ENCODE assay signal across 17 mouse cellular contexts in the genomic region with DNA sequence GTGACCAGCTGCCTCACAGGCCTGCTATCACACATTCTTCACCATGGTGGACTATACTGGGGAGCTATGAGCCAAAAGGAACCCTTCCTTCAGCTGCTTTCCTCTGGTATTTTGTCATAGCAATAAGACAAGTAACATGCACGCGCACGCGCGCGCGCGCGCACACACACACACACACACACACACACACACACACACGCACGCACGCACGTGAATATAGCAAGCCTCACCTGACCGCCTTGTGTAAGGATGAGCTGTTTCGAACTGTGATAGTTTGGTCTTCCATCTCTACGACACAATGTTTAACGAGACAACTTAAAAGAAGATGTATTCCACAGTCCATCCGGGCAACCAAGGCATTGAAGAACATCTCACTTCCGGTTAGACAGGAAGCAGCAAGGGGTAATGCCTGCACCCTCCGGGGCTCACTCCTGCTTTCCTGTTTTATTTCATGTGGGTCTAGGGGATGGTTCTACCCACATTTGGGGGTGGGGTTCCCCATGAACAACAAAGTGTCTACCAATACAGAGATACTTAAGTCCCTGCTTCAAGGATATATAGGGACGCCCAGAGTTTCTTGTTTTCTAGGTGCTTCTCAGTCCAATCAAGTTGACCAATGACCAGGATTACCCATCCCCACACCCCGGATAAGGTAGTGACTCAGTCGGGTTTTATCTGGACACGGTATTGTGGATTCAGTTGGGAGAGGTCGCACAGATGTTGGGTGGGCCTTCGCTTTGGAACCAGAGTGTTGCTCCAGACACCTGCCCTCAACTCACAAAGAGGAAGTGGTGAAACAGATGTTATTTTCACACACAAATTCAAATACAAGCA. TPM values are rescaled to one million over a fixed set of nuclear protein-coding genes. Genes with fewer than 3 reads are reported as not detected.
DNase-seq lines count a peak whose midpoint lies in the region; ATAC-seq and TF ChIP-seq lines count a peak whose summit lies in the region.
"Had no signal": no experiment of that assay in that cellular context is flagged by ENCODE, and none has a peak within 500 bp of the region (broad histone marks: within the 10 kb centered on the region; RNA-seq: fewer than 3 reads in every experiment).

No protein-coding gene starts in this region.

- peaks cover 46 to 100% of the 10 kb centered on the region in 2 experiments for H3K4me1 ChIP-seq in CH12.LX (ENCODE audit: control insufficient read depth in 1 of 2, insufficient read depth in 2 of 2)
- H3K4me1 ChIP-seq: heart, embryonic 15.5 days had no signal

- H3K9ac ChIP-seq in CH12.LX (ENCODE audit: insufficient read depth, low read depth), result peak overlapping the region; percentile 73
- H3K9ac ChIP-seq: forebrain, embryonic 15.5 days; heart, embryonic 15.5 days; midbrain, embryonic 15.5 days had no signal

- H3K79me2 ChIP-seq in CH12.LX (replicated peaks; ENCODE audit: control insufficient read depth, extremely low read depth, insufficient read depth, poor library complexity, severe bottlenecking), result peaks cover 16% of the 10 kb centered on the region

- TF ChIP-seq POLR2A in CH12.LX (IDR thresholded peaks at IDR 0.05; ENCODE audit: low read depth, low read length), result peak; percentile 45; the same call in 1 of the 2 replicates

- DNase-seq in A20 (ENCODE audit: low read depth, low spot score), result peak; percentile 90
- peak; percentile 84 for DNase-seq in CH12.LX (ENCODE audit: extremely low read depth)
- peak; percentile 33 for DNase-seq in naive thymus-derived CD4-positive, alpha-beta T cell, adult 2 months (ENCODE audit: low read depth)
- DNase-seq in thymus, postnatal 10 days (ENCODE audit: low spot score in 2 of 2), result peak; percentile 40 to 56
- DNase-seq in layer of hippocampus, adult 9-10 months (ENCODE audit: low spot score), result no peak
- no peak for DNase-seq in yolk sac, embryonic 10.5 days (ENCODE audit: low spot score)
- DNase-seq: adrenal gland, postnatal 10 days; cerebellum, adult 8-10 months; heart, adult 11 months; lung, adult 2 months had no signal

- peaks cover under 1 to 1% of the 10 kb centered on the region in 2 experiments for H3K36me3 ChIP-seq in CH12.LX (replicated peaks in 1 of 2; ENCODE audit: control insufficient read depth in 1 of 2, insufficient read depth in 1 of 2, low read length in 1 of 2)
- H3K36me3 ChIP-seq: forebrain, embryonic 15.5 days; heart, embryonic 15.5 days; midbrain, embryonic 15.5 days had no signal

- peak overlapping the region; percentile 90 for H3K27ac ChIP-seq in CH12.LX (ENCODE audit: insufficient read depth, low read depth)
- H3K27ac ChIP-seq: forebrain, embryonic 15.5 days; heart, embryonic 15.5 days; kidney, postnatal 0 days; macrophage; midbrain, embryonic 15.5 days had no signal

- peak; percentile 1; the same call in 1 of the 2 replicates for TF ChIP-seq RAD21 in CH12.LX (IDR thresholded peaks at IDR 0.05; ENCODE audit: low read depth, low read length)

- in situ Hi-C loops in CH12.LX (cut with MboI; ENCODE audit: low pct_ligation_motif_present, low pct_unique_long_range_greater_than_20kb, low sequenced_read_pairs), result no loop called here

- peak; percentile 97 for TF ChIP-seq EP300 in CH12.LX (IDR thresholded peaks at IDR 0.05; ENCODE audit: low read length)

- no peak for ATAC-seq in megakaryocyte-erythroid progenitor cell, adult 5-6 weeks (replicated peaks; ENCODE audit: low FRiP score, low TSS enrichment, poor library complexity, severe bottlenecking)
- ATAC-seq: forebrain, embryonic 15.5 days; intestine, postnatal 0 days; midbrain, embryonic 15.5 days had no signal

- dilution Hi-C loops in CH12.LX (cut with MboI; ENCODE audit: extremely low pct_ligation_motif_present, extremely low pct_unique_long_range_greater_than_20kb, low sequenced_read_pairs), result no loop called here

- peaks cover 1% of the 10 kb centered on the region for H3K9me3 ChIP-seq in CH12.LX (replicated peaks; ENCODE audit: low read length)
- H3K9me3 ChIP-seq: forebrain, embryonic 15.5 days; heart, embryonic 15.5 days; midbrain, embryonic 15.5 days had no signal

- no peaks in the 10 kb centered on the region for H3K27me3 ChIP-seq in CH12.LX (replicated peaks)
- H3K27me3 ChIP-seq: forebrain, embryonic 15.5 days; heart, embryonic 15.5 days had no signal

- TF ChIP-seq CTCF in CH12.LX (conservative IDR thresholded peaks at IDR 0.05 in 1 of 2, IDR thresholded peaks at IDR 0.05 in 1 of 2; ENCODE audit: low read depth in 2 of 2, low read length in 2 of 2), result no peak

- H3K4me3 ChIP-seq in CH12.LX (replicated peaks in 1 of 3; ENCODE audit: low read depth in 2 of 3, low read length in 2 of 3, poor library complexity in 1 of 3), result peak overlapping the region; percentile 46 to 59 (median 48)
- H3K4me3 ChIP-seq: forebrain, embryonic 15.5 days; heart, embryonic 15.5 days; midbrain, embryonic 15.5 days had no signal

- peak overlapping the region; percentile 52 for H3K4me2 ChIP-seq in CH12.LX (ENCODE audit: insufficient read depth, low read depth, poor library complexity, severe bottlenecking)
- H3K4me2 ChIP-seq: forebrain, embryonic 15.5 days; heart, embryonic 15.5 days; midbrain, embryonic 15.5 days had no signal

TF ChIP-seq in CH12.LX, 34 proteins besides CTCF, POLR2A, EP300 and RAD21:
- peak; percentile 53 for TF ChIP-seq HCFC1 (IDR thresholded peaks at IDR 0.05; ENCODE audit: low read depth, low read length)
- peak; percentile 85 for TF ChIP-seq IRF4 (IDR thresholded peaks at IDR 0.05; ENCODE audit: low read depth, low read length)
- peak; percentile 73 for TF ChIP-seq MEF2A (IDR thresholded peaks at IDR 0.05; ENCODE audit: borderline replicate concordance, low read depth, low read length)
- TF ChIP-seq ZMIZ1 (IDR thresholded peaks at IDR 0.05; ENCODE audit: low read depth, low read length), result peak; percentile 65; the same call in 1 of the 2 replicates
- no peak for TF ChIP-seq MYC (IDR thresholded peaks at IDR 0.05; ENCODE audit: low read depth, low read length)
- TF ChIP-seq UBTF (IDR thresholded peaks at IDR 0.05; ENCODE audit: low read depth, low read length), result no peak
- peak; percentile 95 for TF ChIP-seq BHLHE40 (IDR thresholded peaks at IDR 0.05; ENCODE audit: low read depth, low read length)
- peak; percentile 73 for TF ChIP-seq NRF1 (IDR thresholded peaks at IDR 0.05; ENCODE audit: low read depth, low read length)
- TF ChIP-seq SIN3A (IDR thresholded peaks at IDR 0.05; ENCODE audit: low read length), result peak; percentile 70; the same call in 1 of the 2 replicates
- peak; percentile 98 for TF ChIP-seq TCF12 (IDR thresholded peaks at IDR 0.05; ENCODE audit: low read depth, low read length)
- TF ChIP-seq CHD2 (IDR thresholded peaks at IDR 0.05; ENCODE audit: low read length), result peak; percentile 48; the same call in 1 of the 2 replicates
- TF ChIP-seq ZC3H11A (IDR thresholded peaks at IDR 0.05; ENCODE audit: low read depth, low read length), result no peak
- no peak for TF ChIP-seq ZNF384 (IDR thresholded peaks at IDR 0.05; ENCODE audit: low read depth, low read length)
- TF ChIP-seq ELF1 (IDR thresholded peaks at IDR 0.05; ENCODE audit: low read depth, low read length), result peak; percentile 70
- no peak for TF ChIP-seq MAX (IDR thresholded peaks at IDR 0.05; ENCODE audit: low read length)
- TF ChIP-seq TBP (conservative IDR thresholded peaks at IDR 0.05; ENCODE audit: low read depth, low read length), result 0 out of 2 replicates have a peak, but pooled peaks have one; percentile 18
- TF ChIP-seq PAX5 (IDR thresholded peaks at IDR 0.05; ENCODE audit: low read length), result no peak
- TF ChIP-seq NELFE (IDR thresholded peaks at IDR 0.05; ENCODE audit: low read depth, low read length), result peak; percentile 32; the same call in 1 of the 2 replicates
- 0 out of 2 replicates have a peak, but pooled peaks have one; percentile 38 for TF ChIP-seq KAT2A (IDR thresholded peaks at IDR 0.05; ENCODE audit: insufficient replicate concordance, low read length)
- TF ChIP-seq JUND (conservative IDR thresholded peaks at IDR 0.05; ENCODE audit: low read depth, low read length), result 0 out of 2 replicates have a peak, but pooled peaks have one; percentile 8
- no peak for TF ChIP-seq POLR2AphosphoS2 (IDR thresholded peaks at IDR 0.05; ENCODE audit: low read depth, low read length)
- TF ChIP-seq ETS1 (conservative IDR thresholded peaks at IDR 0.05; ENCODE audit: low read depth, low read length), result peak; percentile 91
TF ChIP-seq in CH12.LX: peak in this region for 15.

RNA-seq across cellular contexts. Expression of a gene that starts 6.9 kb away (rescaled TPM):
- 6.5 and 8.5 TPM in 2 replicates for total RNA-seq in CH12.LX (2012; rRNA removed)
- 2.8 and 3.0 TPM in 2 replicates for total RNA-seq in CH12.LX (2014; rRNA removed)
- 3.6 and 3.9 TPM in 2 replicates for polyA plus RNA-seq in CH12.LX (2012; ENCODE audit: insufficient read length, low read depth)
- total RNA-seq in megakaryocyte-erythroid progenitor cell, adult 5-6 weeks (2014; fragmentation: Nextera tagmentation), result 0.22 TPM in 1 of 2 replicates, not detected in the other
- total RNA-seq in megakaryocyte-erythroid progenitor cell, adult 5-6 weeks (2017), result 0.47 and 0.57 TPM in 2 replicates

RNA-seq across cellular contexts. Expression of a gene that starts 45.0 kb away (rescaled TPM):
- total RNA-seq in CH12.LX (2012; rRNA removed) (151 and 163 TPM in 2 replicates), CH12.LX (2014; rRNA removed) (108 and 117 TPM in 2 replicates)
- 171 and 185 TPM in 2 replicates for polyA plus RNA-seq in CH12.LX (2012; ENCODE audit: insufficient read length, low read depth)
- 28.9 and 34.0 TPM in 2 replicates for total RNA-seq in megakaryocyte-erythroid progenitor cell, adult 5-6 weeks (2014; fragmentation: Nextera tagmentation)
- 25.6 and 43.6 TPM in 2 replicates for total RNA-seq in megakaryocyte-erythroid progenitor cell, adult 5-6 weeks (2017)

Comparison
In these comparisons a context has a peak if more than half of its experiments do, and no peak if none do; other contexts are left out.
1. DNase-seq: peak in A20 (single experiment), CH12.LX (single experiment), naive thymus-derived CD4-positive, alpha-beta T cell, adult 2 months (single experiment) and thymus, postnatal 10 days (2 of 2); none in layer of hippocampus, adult 9-10 months (single experiment) and yolk sac, embryonic 10.5 days (single experiment).